Mouse (Mus musculus) small intestine, adult 2 months (tissue): Measurements from ENCODE around the gene Helb.

Source experiments
- CTCF ChIP-seq: fragments of 200-500 bp; IDR thresholded peaks from 2 replicates; pipeline ENCODE4 v1.5.1; 2012; ENCODE audit warnings: low read depth, mild to moderate bottlenecking, control low read depth, inconsistent platforms, low read length, moderate library complexity, mixed read lengths; ENCODE audit not compliant: insufficient replicate concordance, insufficient read length; ENCODE audit errors: extremely low read depth
- POLR2A ChIP-seq: fragments of 200-500 bp; IDR thresholded peaks from 2 replicates; pipeline ENCODE4 v1.6.1; 2012; ENCODE audit warnings: low read depth, mild to moderate bottlenecking, control low read depth, inconsistent platforms, low read length, moderate library complexity

GRCm38 (mm10) chr10:120035824-120036223, 77.0 kb downstream of the Helb start:
- TF ChIP-seq CTCF (no peak), POLR2A (no peak)
